10 mouse cellular contexts compared by ENCODE assay signal in genomic region chr4:130167321-130167720, GRCm38 (mm10). TPM values are rescaled to one million over a fixed set of nuclear protein-coding genes. Genes with fewer than 3 reads are reported as not detected.
DNase-seq lines count a peak whose midpoint lies in the region; ATAC-seq and TF ChIP-seq lines count a peak whose summit lies in the region.
"Had no signal": no experiment of that assay in that cellular context is flagged by ENCODE, and none has a peak within 500 bp of the region (broad histone marks: within the 10 kb centered on the region; RNA-seq: fewer than 3 reads in every experiment).

No protein-coding gene starts in this region.

- TF ChIP-seq CTCF in midbrain, postnatal 0 days (IDR thresholded peaks at IDR 0.05), result no peak

- peaks cover 64% of the 10 kb centered on the region for H3K4me1 ChIP-seq in kidney, embryonic 16.5 days (ENCODE audit: insufficient read depth, low read length)
- H3K4me1 ChIP-seq in forebrain, embryonic 13.5 days, result peaks cover 24% of the 10 kb centered on the region
- peaks cover 51% of the 10 kb centered on the region for H3K4me1 ChIP-seq in intestine, embryonic 14.5 days (replicated peaks; ENCODE audit: control insufficient read depth, insufficient read depth, low read length)
- no peaks in the 10 kb centered on the region; the same call in 1 of the 2 replicates for H3K4me1 ChIP-seq in midbrain, postnatal 0 days (ENCODE audit: insufficient read depth, low read length)

- no peak for ATAC-seq in kidney, embryonic 16.5 days (ENCODE audit: low FRiP score, low TSS enrichment)
- ATAC-seq in forebrain, embryonic 13.5 days, result no peak
- no peak for ATAC-seq in intestine, embryonic 14.5 days (replicated peaks; ENCODE audit: low FRiP score, low TSS enrichment, low read depth)
- ATAC-seq in midbrain, postnatal 0 days (ENCODE audit: low FRiP score), result no peak
- ATAC-seq in cerebellum, adult (ENCODE audit: insufficient number of reproducible peaks, low FRiP score, low TSS enrichment), result no peak

- H3K4me2 ChIP-seq in kidney, embryonic 16.5 days (replicated peaks; ENCODE audit: low read depth, low read length), result peak overlapping the region; percentile 37
- H3K4me2 ChIP-seq in forebrain, embryonic 13.5 days, result peak overlapping the region; percentile 39
- peak overlapping the region; percentile 20 for H3K4me2 ChIP-seq in intestine, embryonic 14.5 days (ENCODE audit: low read length)
- H3K4me2 ChIP-seq in midbrain, postnatal 0 days (ENCODE audit: low read depth, low read length, poor library complexity, severe bottlenecking), result 0 out of 2 replicates have a peak overlapping the region, but pooled peaks have one; percentile 1

- no peaks in the 10 kb centered on the region for H3K27me3 ChIP-seq in kidney, embryonic 16.5 days (ENCODE audit: insufficient read depth, low read length)
- H3K27me3 ChIP-seq in forebrain, embryonic 13.5 days, result peaks cover 45% of the 10 kb centered on the region
- H3K27me3 ChIP-seq in intestine, embryonic 14.5 days (replicated peaks; ENCODE audit: control insufficient read depth, insufficient read depth, low read length), result no peaks in the 10 kb centered on the region
- H3K27me3 ChIP-seq in midbrain, postnatal 0 days (ENCODE audit: insufficient read depth, low read length), result peaks cover 4% of the 10 kb centered on the region; the same call in 1 of the 2 replicates

- 45% methylated on average over 22 of the region's 22 CpGs for WGBS in kidney, embryonic 16.5 days
- WGBS in forebrain, embryonic 13.5 days, result 53% methylated on average over 22 of the region's 22 CpGs
- 62% methylated on average over 22 of the region's 22 CpGs for WGBS in intestine, embryonic 14.5 days
- whole genome bisulfite sequencing in midbrain, postnatal 0 days, result 59% methylated on average over 22 of the region's 22 CpGs

- peak overlapping the region; percentile 64; the same call in 1 of the 2 replicates for H3K27ac ChIP-seq in kidney, embryonic 16.5 days (ENCODE audit: low read length)
- no peak overlapping the region for H3K27ac ChIP-seq in forebrain, embryonic 13.5 days
- peak overlapping the region; percentile 47; the same call in 1 of the 2 replicates for H3K27ac ChIP-seq in intestine, embryonic 14.5 days (ENCODE audit: low read depth)
- H3K27ac ChIP-seq in midbrain, postnatal 0 days (ENCODE audit: low read depth, low read length), result no peak overlapping the region

- DNase-seq in kidney, postnatal 36 days, result no peak
- no peak for DNase-seq in intestine, embryonic 14.5 days (ENCODE audit: low spot score)
- DNase-seq in midbrain, postnatal 0 days (ENCODE audit: low spot score), result no peak
- no peak for DNase-seq in urinary bladder, postnatal 36 days (ENCODE audit: low spot score in 2 of 2)
- DNase-seq in cerebellum, adult 11-12 months, result no peak

- H3K4me3 ChIP-seq in kidney, embryonic 16.5 days (ENCODE audit: low read length), result no peak overlapping the region
- no peak overlapping the region; the same call in 1 of the 2 replicates for H3K4me3 ChIP-seq in forebrain, embryonic 13.5 days
- H3K4me3 ChIP-seq in intestine, embryonic 14.5 days (ENCODE audit: low read depth, low read length), result no peak overlapping the region
- no peak overlapping the region for H3K4me3 ChIP-seq in midbrain, postnatal 0 days (ENCODE audit: low read depth, low read length)

- no peaks in the 10 kb centered on the region for H3K36me3 ChIP-seq in kidney, embryonic 16.5 days (ENCODE audit: insufficient read depth, low read length)
- H3K36me3 ChIP-seq in forebrain, embryonic 13.5 days (ENCODE audit: poor library complexity, severe bottlenecking), result no peaks in the 10 kb centered on the region
- no peaks in the 10 kb centered on the region for H3K36me3 ChIP-seq in intestine, embryonic 14.5 days (ENCODE audit: control insufficient read depth, insufficient read depth, low read length)
- H3K36me3 ChIP-seq in midbrain, postnatal 0 days (ENCODE audit: insufficient read depth, low read length), result no peaks in the 10 kb centered on the region

- 0 out of 2 replicates have a peak overlapping the region, but pooled peaks have one; percentile 24 for H3K9ac ChIP-seq in kidney, embryonic 16.5 days (replicated peaks; ENCODE audit: low read length)
- no peak overlapping the region for H3K9ac ChIP-seq in forebrain, embryonic 13.5 days
- H3K9ac ChIP-seq in intestine, embryonic 14.5 days (ENCODE audit: low read length), result no peak overlapping the region
- no peak overlapping the region for H3K9ac ChIP-seq in midbrain, postnatal 0 days (replicated peaks; ENCODE audit: low read length, poor library complexity, severe bottlenecking)

- no peaks in the 10 kb centered on the region for H3K9me3 ChIP-seq in kidney, embryonic 16.5 days (ENCODE audit: low read length)
- H3K9me3 ChIP-seq in forebrain, embryonic 13.5 days (replicated peaks), result no peaks in the 10 kb centered on the region
- H3K9me3 ChIP-seq in intestine, embryonic 14.5 days (ENCODE audit: control insufficient read depth, low read length), result no peaks in the 10 kb centered on the region
- H3K9me3 ChIP-seq in midbrain, postnatal 0 days (ENCODE audit: low read length), result no peaks in the 10 kb centered on the region

RNA-seq across cellular contexts. Expression of gene Tinagl1, which starts 7.6 kb away (rescaled TPM):
- 71.2 and 93.4 TPM in 2 replicates for polyA plus RNA-seq in kidney, embryonic 16.5 days (2015; fragmentation: Nextera tagmentation; extraction: Ambion mirVana)
- polyA plus RNA-seq in forebrain, embryonic 13.5 days (2015; fragmentation: Nextera tagmentation; extraction: Ambion mirVana), result 2.6 and 3.1 TPM in 2 replicates
- polyA plus RNA-seq in intestine, embryonic 14.5 days (2014; fragmentation: Nextera tagmentation; extraction: Ambion mirVana), result 27.0 and 39.6 TPM in 2 replicates
- 7.2 and 7.5 TPM in 2 replicates for total RNA-seq in midbrain, postnatal 0 days (2014; rRNA removed)
- 2.9 and 4.3 TPM in 2 replicates for polyA plus RNA-seq in midbrain, postnatal 0 days (2015; fragmentation: Nextera tagmentation; extraction: Ambion mirVana)

RNA-seq across cellular contexts. Expression of gene Hcrtr1, which starts 28.2 kb away (rescaled TPM):
- 0.19 and 0.31 TPM in 2 replicates for polyA plus RNA-seq in kidney, embryonic 16.5 days (2015; fragmentation: Nextera tagmentation; extraction: Ambion mirVana)
- 0.13 TPM in 1 of 2 replicates, not detected in the other for polyA plus RNA-seq in forebrain, embryonic 13.5 days (2015; fragmentation: Nextera tagmentation; extraction: Ambion mirVana)
- 0.15 TPM in 1 of 2 replicates, not detected in the other for polyA plus RNA-seq in intestine, embryonic 14.5 days (2014; fragmentation: Nextera tagmentation; extraction: Ambion mirVana)
- total RNA-seq in midbrain, postnatal 0 days (2014; rRNA removed), result 14.5 and 20.4 TPM in 2 replicates
- polyA plus RNA-seq in midbrain, postnatal 0 days (2015; fragmentation: Nextera tagmentation; extraction: Ambion mirVana), result 13.9 and 16.7 TPM in 2 replicates
- total RNA-seq: hematopoietic stem cell, adult 5-6 weeks had no signal

RNA-seq across cellular contexts. Expression of gene Gm853, which starts 54.9 kb away (rescaled TPM):
- 1.2 and 2.6 TPM in 2 replicates for polyA plus RNA-seq in kidney, embryonic 16.5 days (2015; fragmentation: Nextera tagmentation; extraction: Ambion mirVana)
- 0.13 TPM in 1 of 2 replicates, not detected in the other for polyA plus RNA-seq in forebrain, embryonic 13.5 days (2015; fragmentation: Nextera tagmentation; extraction: Ambion mirVana)
- not detected in 2 replicates for polyA plus RNA-seq in intestine, embryonic 14.5 days (2014; fragmentation: Nextera tagmentation; extraction: Ambion mirVana)
- total RNA-seq in midbrain, postnatal 0 days (2014; rRNA removed), result 0.49 TPM in 1 of 2 replicates, not detected in the other
- polyA plus RNA-seq in midbrain, postnatal 0 days (2015; fragmentation: Nextera tagmentation; extraction: Ambion mirVana), result not detected in 2 replicates
- total RNA-seq: hematopoietic stem cell, adult 5-6 weeks had no signal
- polyA plus RNA-seq: small intestine, adult 2 months had no signal

Comparison
In these comparisons a context has a peak if more than half of its experiments do, and no peak if none do; other contexts are left out.
1. H3K27ac ChIP-seq: peak in kidney, embryonic 16.5 days (single experiment) and intestine, embryonic 14.5 days (single experiment); none in forebrain, embryonic 13.5 days (single experiment) and midbrain, postnatal 0 days (single experiment).
2. RNA of gene Hcrtr1, which starts 28.2 kb away (polyA plus RNA-seq): 13.9 to 16.7 TPM in midbrain, postnatal 0 days; 0.19 to 0.31 TPM in kidney, embryonic 16.5 days, 0.15 TPM in intestine, embryonic 14.5 days and 0.13 TPM in forebrain, embryonic 13.5 days; every median in the first group is over 10 times any median in the second.
3. Peak in every context shown above with its lines, with median percentiles within 50 percentile points of each other: H3K4me2 ChIP-seq.